ENCODE assay signal across 29 mouse cellular contexts in genomic region chr9:106119075-106119474, GRCm38 (mm10). TPM values are rescaled to one million over a fixed set of nuclear protein-coding genes. Genes with fewer than 3 reads are reported as not detected.
DNase-seq lines count a peak whose midpoint lies in the region; ATAC-seq and TF ChIP-seq lines count a peak whose summit lies in the region.
"Had no signal": no experiment of that assay in that cellular context is flagged by ENCODE, and none has a peak within 500 bp of the region (broad histone marks: within the 10 kb centered on the region; RNA-seq: fewer than 3 reads in every experiment).

No protein-coding gene starts in this region.

- no peak for TF ChIP-seq POLR2A in brain, embryonic 14.5 days (IDR thresholded peaks at IDR 0.05; ENCODE audit: borderline replicate concordance, extremely low read depth, insufficient read depth, insufficient read length, poor library complexity, severe bottlenecking)

- H3K9me3 ChIP-seq in heart, embryonic 12.5 days (replicated peaks), result no peaks in the 10 kb centered on the region
- no peaks in the 10 kb centered on the region for H3K9me3 ChIP-seq in midbrain, postnatal 0 days (ENCODE audit: low read length)
- no peaks in the 10 kb centered on the region for H3K9me3 ChIP-seq in midbrain, embryonic 13.5 days
- H3K9me3 ChIP-seq: embryonic facial prominence, embryonic 12.5 days; embryonic facial prominence, embryonic 15.5 days; heart, embryonic 10.5 days; hindbrain, embryonic 12.5 days; hindbrain, embryonic 15.5 days had no signal

- H3K9ac ChIP-seq in heart, embryonic 12.5 days, result no peak overlapping the region
- no peak overlapping the region for H3K9ac ChIP-seq in midbrain, postnatal 0 days (replicated peaks; ENCODE audit: low read length, poor library complexity, severe bottlenecking)
- no peak overlapping the region for H3K9ac ChIP-seq in midbrain, embryonic 13.5 days (replicated peaks)
- H3K9ac ChIP-seq: embryonic facial prominence, embryonic 12.5 days; embryonic facial prominence, embryonic 15.5 days; hindbrain, embryonic 12.5 days; hindbrain, embryonic 15.5 days had no signal

- 66% methylated on average over 9 of the region's 9 CpGs for WGBS in heart, embryonic 12.5 days
- 35% methylated on average over 9 of the region's 9 CpGs for WGBS in midbrain, postnatal 0 days
- WGBS in midbrain, embryonic 13.5 days, result 49% methylated on average over 9 of the region's 9 CpGs

- no peak overlapping the region for H3K4me2 ChIP-seq in heart, embryonic 12.5 days
- no peak overlapping the region for H3K4me2 ChIP-seq in midbrain, postnatal 0 days (ENCODE audit: low read depth, low read length, poor library complexity, severe bottlenecking)
- no peak overlapping the region for H3K4me2 ChIP-seq in midbrain, embryonic 13.5 days (replicated peaks)
- H3K4me2 ChIP-seq: embryonic facial prominence, embryonic 12.5 days; embryonic facial prominence, embryonic 15.5 days; hindbrain, embryonic 12.5 days; hindbrain, embryonic 15.5 days had no signal

- TF ChIP-seq CTCF in midbrain, postnatal 0 days (IDR thresholded peaks at IDR 0.05), result no peak
- TF ChIP-seq CTCF in brain, embryonic 14.5 days (IDR thresholded peaks at IDR 0.05; ENCODE audit: borderline replicate concordance, extremely low read depth, insufficient read depth, insufficient read length), result no peak

- H3K27ac ChIP-seq in heart, embryonic 12.5 days (ENCODE audit: poor library complexity, severe bottlenecking), result no peak overlapping the region
- H3K27ac ChIP-seq in midbrain, postnatal 0 days (ENCODE audit: low read depth, low read length), result no peak overlapping the region
- H3K27ac ChIP-seq in midbrain, embryonic 13.5 days, result no peak overlapping the region
- H3K27ac ChIP-seq: embryonic facial prominence, embryonic 12.5 days; embryonic facial prominence, embryonic 15.5 days; heart, adult 2 months; heart, embryonic 10.5 days; hindbrain, embryonic 12.5 days; hindbrain, embryonic 15.5 days had no signal

- no peaks in the 10 kb centered on the region for H3K4me1 ChIP-seq in heart, embryonic 12.5 days (replicated peaks)
- H3K4me1 ChIP-seq in midbrain, postnatal 0 days (ENCODE audit: insufficient read depth, low read length), result no peaks in the 10 kb centered on the region
- H3K4me1 ChIP-seq in midbrain, embryonic 13.5 days (replicated peaks), result peaks cover 23% of the 10 kb centered on the region
- H3K4me1 ChIP-seq: embryonic facial prominence, embryonic 15.5 days had no signal

- H3K4me3 ChIP-seq in heart, embryonic 12.5 days, result no peak overlapping the region
- no peak overlapping the region for H3K4me3 ChIP-seq in midbrain, postnatal 0 days (ENCODE audit: low read depth, low read length)
- H3K4me3 ChIP-seq in midbrain, embryonic 13.5 days (replicated peaks), result no peak overlapping the region
- H3K4me3 ChIP-seq: embryonic facial prominence, embryonic 12.5 days; embryonic facial prominence, embryonic 15.5 days; heart, adult 2 months; heart, embryonic 10.5 days; hindbrain, embryonic 12.5 days; hindbrain, embryonic 15.5 days had no signal

- H3K36me3 ChIP-seq in heart, embryonic 12.5 days, result no peaks in the 10 kb centered on the region
- H3K36me3 ChIP-seq in midbrain, postnatal 0 days (ENCODE audit: insufficient read depth, low read length), result no peaks in the 10 kb centered on the region
- H3K36me3 ChIP-seq in midbrain, embryonic 13.5 days, result no peaks in the 10 kb centered on the region
- H3K36me3 ChIP-seq: embryonic facial prominence, embryonic 12.5 days; embryonic facial prominence, embryonic 15.5 days; heart, embryonic 10.5 days; hindbrain, embryonic 12.5 days; hindbrain, embryonic 15.5 days had no signal

- ATAC-seq in heart, embryonic 12.5 days (ENCODE audit: insufficient number of reproducible peaks, low FRiP score), result no peak
- ATAC-seq in midbrain, postnatal 0 days (ENCODE audit: low FRiP score), result no peak
- ATAC-seq in midbrain, embryonic 13.5 days, result no peak
- ATAC-seq: activated CD4-positive, CD25-positive, alpha-beta regulatory T cell, adult 4 months; CD4-positive, CD25-positive, alpha-beta regulatory T cell, adult 4 months; forebrain, embryonic 14.5 days had no signal

- peak; percentile 28 for DNase-seq in heart, adult 11 months
- peak; percentile 9 for DNase-seq in midbrain, postnatal 0 days (ENCODE audit: low spot score)
- peak; percentile 47 for DNase-seq in brain, embryonic 14.5 days (ENCODE audit: low read depth)
- no peak for DNase-seq in adrenal gland, postnatal 25 days
- DNase-seq: adrenal gland, adult 8-10 months; adrenal gland, postnatal 36 days; cerebellum, adult 11 months; cerebellum, adult 2 months; cerebellum, adult 9-11 months; cerebellum, postnatal 25 days; gastrocnemius, postnatal 25 days; heart, adult 2 months had no signal

- peaks cover 5% of the 10 kb centered on the region for H3K27me3 ChIP-seq in heart, embryonic 12.5 days (replicated peaks)
- H3K27me3 ChIP-seq in midbrain, postnatal 0 days (ENCODE audit: insufficient read depth, low read length), result no peaks in the 10 kb centered on the region
- H3K27me3 ChIP-seq in midbrain, embryonic 13.5 days, result no peaks in the 10 kb centered on the region
- H3K27me3 ChIP-seq: embryonic facial prominence, embryonic 12.5 days; embryonic facial prominence, embryonic 15.5 days; hindbrain, embryonic 12.5 days; hindbrain, embryonic 15.5 days had no signal

RNA-seq across cellular contexts. Expression of gene Col6a4, which starts 22.5 kb away (rescaled TPM):
- polyA plus RNA-seq in heart, embryonic 12.5 days (2016; fragmentation: Nextera tagmentation; extraction: Ambion mirVana), result 0.04 TPM in 1 of 2 replicates, not detected in the other
- 1.3 and 2.6 TPM in 2 replicates for total RNA-seq in midbrain, postnatal 0 days (2014; rRNA removed)
- 1.3 and 1.7 TPM in 2 replicates for polyA plus RNA-seq in midbrain, postnatal 0 days (2015; fragmentation: Nextera tagmentation; extraction: Ambion mirVana)
- polyA plus RNA-seq in midbrain, embryonic 13.5 days (2015; fragmentation: Nextera tagmentation; extraction: Ambion mirVana), result 0.28 and 0.36 TPM in 2 replicates
- 2.1 TPM in 2 replicates for polyA plus RNA-seq in brain, embryonic 14.5 days (2012; rRNA removed)
- total RNA-seq in adrenal gland, postnatal 25 days (2021), result 0.52 and 0.67 TPM in 2 replicates
- total RNA-seq: common myeloid progenitor, adult 5-6 weeks; gastrocnemius, adult 8-10 months; gastrocnemius, postnatal 25 days; heart, adult 2 months; heart, postnatal 25 days; hematopoietic stem cell, adult 5-6 weeks; MEL had no signal
- polyA plus RNA-seq: C2C12; CD4-positive, CD25-positive, alpha-beta regulatory T cell, adult 4 months; heart, adult 2 months; heart, embryonic 14.5 days had no signal

RNA-seq across cellular contexts. Expression of gene Glyctk, which starts 38.9 kb away (rescaled TPM):
- polyA plus RNA-seq in heart, embryonic 12.5 days (2016; fragmentation: Nextera tagmentation; extraction: Ambion mirVana), result 1.1 TPM in 2 replicates
- 0.66 and 0.94 TPM in 2 replicates for total RNA-seq in midbrain, postnatal 0 days (2014; rRNA removed)
- polyA plus RNA-seq in midbrain, postnatal 0 days (2015; fragmentation: Nextera tagmentation; extraction: Ambion mirVana), result 0.75 and 0.90 TPM in 2 replicates
- 10.1 TPM in 2 replicates for polyA plus RNA-seq in midbrain, embryonic 13.5 days (2015; fragmentation: Nextera tagmentation; extraction: Ambion mirVana)
- polyA plus RNA-seq in brain, embryonic 14.5 days (2012; rRNA removed), result 1.3 and 1.6 TPM in 2 replicates
- 3.7 and 4.8 TPM in 2 replicates for total RNA-seq in adrenal gland, postnatal 25 days (2021)

RNA-seq across cellular contexts. Expression of gene Wdr82, which starts 51.7 kb away (rescaled TPM):
- polyA plus RNA-seq in heart, embryonic 12.5 days (2016; fragmentation: Nextera tagmentation; extraction: Ambion mirVana), result 23.6 and 23.7 TPM in 2 replicates
- 245 and 261 TPM in 2 replicates for total RNA-seq in midbrain, postnatal 0 days (2014; rRNA removed)
- 30.6 and 31.7 TPM in 2 replicates for polyA plus RNA-seq in midbrain, postnatal 0 days (2015; fragmentation: Nextera tagmentation; extraction: Ambion mirVana)
- 36.0 and 42.5 TPM in 2 replicates for polyA plus RNA-seq in midbrain, embryonic 13.5 days (2015; fragmentation: Nextera tagmentation; extraction: Ambion mirVana)
- 169 and 175 TPM in 2 replicates for polyA plus RNA-seq in brain, embryonic 14.5 days (2012; rRNA removed)
- total RNA-seq in adrenal gland, postnatal 25 days (2021), result 82.4 and 83.3 TPM in 2 replicates
